ENCODE assay signal across 9 mouse cellular contexts in genomic region chrX:12126408-12127105, GRCm38 (mm10). TPM values are rescaled to one million over a fixed set of nuclear protein-coding genes. Genes with fewer than 3 reads are reported as not detected.
DNase-seq lines count a peak whose midpoint lies in the region; ATAC-seq lines count a peak whose summit lies in the region.
"Had no signal": no experiment of that assay in that cellular context is flagged by ENCODE, and none has a peak within 500 bp of the region (broad histone marks: within the 10 kb centered on the region; RNA-seq: fewer than 3 reads in every experiment).

No protein-coding gene starts in this region.

- no peaks in the 10 kb centered on the region for H3K9me3 ChIP-seq in lung, embryonic 16.5 days (ENCODE audit: control insufficient read depth, low read length)
- no peaks in the 10 kb centered on the region for H3K9me3 ChIP-seq in forebrain, embryonic 13.5 days (replicated peaks)
- no peaks in the 10 kb centered on the region for H3K9me3 ChIP-seq in limb, embryonic 15.5 days
- no peaks in the 10 kb centered on the region for H3K9me3 ChIP-seq in stomach, embryonic 15.5 days

- H3K9ac ChIP-seq in lung, embryonic 16.5 days (ENCODE audit: low read length) = peak overlapping the region; percentile 78
- H3K9ac ChIP-seq in forebrain, embryonic 13.5 days = peak overlapping the region; percentile 84
- no peak overlapping the region for H3K9ac ChIP-seq in limb, embryonic 15.5 days
- no peak overlapping the region; the same call in 1 of the 2 replicates for H3K9ac ChIP-seq in stomach, embryonic 15.5 days

- 0 out of 2 replicates have a peak overlapping the region, but pooled peaks have one; percentile 91 for H3K27ac ChIP-seq in lung, embryonic 16.5 days (ENCODE audit: low read length)
- H3K27ac ChIP-seq in forebrain, embryonic 13.5 days = no peak overlapping the region
- no peak overlapping the region; the same call in 1 of the 2 replicates for H3K27ac ChIP-seq in limb, embryonic 15.5 days
- peak overlapping the region; percentile 86; the same call in 1 of the 2 replicates for H3K27ac ChIP-seq in stomach, embryonic 15.5 days

- 9% methylated on average over 21 of the region's 22 CpGs for WGBS in lung, embryonic 16.5 days
- 6% methylated on average over 21 of the region's 22 CpGs for WGBS in forebrain, embryonic 13.5 days
- 10% methylated on average over 21 of the region's 22 CpGs for WGBS in limb, embryonic 15.5 days
- WGBS in stomach, embryonic 15.5 days = 18% methylated on average over 22 of the region's 22 CpGs

- H3K36me3 ChIP-seq in lung, embryonic 16.5 days (ENCODE audit: control insufficient read depth, insufficient read depth, low read length) = no peaks in the 10 kb centered on the region
- H3K36me3 ChIP-seq in forebrain, embryonic 13.5 days (ENCODE audit: poor library complexity, severe bottlenecking) = no peaks in the 10 kb centered on the region
- H3K36me3 ChIP-seq in limb, embryonic 15.5 days = no peaks in the 10 kb centered on the region
- no peaks in the 10 kb centered on the region for H3K36me3 ChIP-seq in stomach, embryonic 15.5 days

- peaks cover 47% of the 10 kb centered on the region for H3K27me3 ChIP-seq in lung, embryonic 16.5 days (ENCODE audit: control insufficient read depth, insufficient read depth, low read depth, low read length)
- peaks cover 72% of the 10 kb centered on the region for H3K27me3 ChIP-seq in forebrain, embryonic 13.5 days
- peaks cover 63% of the 10 kb centered on the region for H3K27me3 ChIP-seq in limb, embryonic 15.5 days
- H3K27me3 ChIP-seq in stomach, embryonic 15.5 days (replicated peaks) = peaks cover 46% of the 10 kb centered on the region

- H3K4me2 ChIP-seq in lung, embryonic 16.5 days (ENCODE audit: low read depth, low read length) = peak overlapping the region; percentile 60
- peak overlapping the region; percentile 65 for H3K4me2 ChIP-seq in forebrain, embryonic 13.5 days
- H3K4me2 ChIP-seq in limb, embryonic 15.5 days = peak overlapping the region; percentile 57
- peak overlapping the region; percentile 60 for H3K4me2 ChIP-seq in stomach, embryonic 15.5 days

- peak overlapping the region; percentile 66 for H3K4me3 ChIP-seq in lung, embryonic 16.5 days (ENCODE audit: low read length)
- peak overlapping the region; percentile 60 for H3K4me3 ChIP-seq in forebrain, embryonic 13.5 days
- H3K4me3 ChIP-seq in limb, embryonic 15.5 days = peak overlapping the region; percentile 56
- H3K4me3 ChIP-seq in stomach, embryonic 15.5 days (replicated peaks) = peak overlapping the region; percentile 58

- DNase-seq in lung, postnatal 4 days = no peak
- DNase-seq in testis, postnatal 10 days (ENCODE audit: low spot score) = no peak
- no peak for DNase-seq in gastrocnemius, postnatal 14 days
- DNase-seq in right cerebral cortex, postnatal 4 days = no peak
- DNase-seq: cerebellum, postnatal 14 days had no signal

- intact Hi-C loops in gastrocnemius, postnatal 14 days (cut with DNase I; ENCODE audit: low total_unique reads) = no loop called here

- ATAC-seq in lung, embryonic 16.5 days (ENCODE audit: low read depth) = no peak
- ATAC-seq in forebrain, embryonic 13.5 days = no peak; the same call in 1 of the 2 replicates
- no peak for ATAC-seq in limb, embryonic 15.5 days (ENCODE audit: insufficient number of reproducible peaks, low FRiP score, low TSS enrichment, low read depth)
- ATAC-seq in stomach, embryonic 15.5 days (ENCODE audit: insufficient read depth, low FRiP score, low read depth) = no peak

- peaks cover 37% of the 10 kb centered on the region for H3K4me1 ChIP-seq in lung, embryonic 16.5 days (replicated peaks; ENCODE audit: control insufficient read depth, insufficient read depth, low read length)
- H3K4me1 ChIP-seq in forebrain, embryonic 13.5 days = peaks cover 58% of the 10 kb centered on the region
- peaks cover 40% of the 10 kb centered on the region for H3K4me1 ChIP-seq in limb, embryonic 15.5 days
- H3K4me1 ChIP-seq in stomach, embryonic 15.5 days = peaks cover 11% of the 10 kb centered on the region

RNA-seq across cellular contexts. Expression of gene Bcor, which starts 33.6 kb away (rescaled TPM):
- 18.5 and 19.7 TPM in 2 replicates for polyA plus RNA-seq in lung, embryonic 16.5 days (2015; fragmentation: Nextera tagmentation; extraction: Ambion mirVana)
- 16.2 and 18.8 TPM in 2 replicates for polyA plus RNA-seq in forebrain, embryonic 13.5 days (2015; fragmentation: Nextera tagmentation; extraction: Ambion mirVana)
- 12.5 and 12.8 TPM in 2 replicates for polyA plus RNA-seq in limb, embryonic 15.5 days (2015; fragmentation: Nextera tagmentation; extraction: Ambion mirVana)
- polyA plus RNA-seq in stomach, embryonic 15.5 days (2015; fragmentation: Nextera tagmentation; extraction: Ambion mirVana) = 13.1 and 14.0 TPM in 2 replicates
- total RNA-seq in gastrocnemius, postnatal 14 days (2021) = 10 to 100 TPM; 14.7 to 20.1 TPM

Comparison
In these comparisons a context has a peak if more than half of its experiments do, and no peak if none do; other contexts are left out.
1. H3K27ac ChIP-seq: peak in lung, embryonic 16.5 days (single experiment) and stomach, embryonic 15.5 days (single experiment); none in forebrain, embryonic 13.5 days (single experiment) and limb, embryonic 15.5 days (single experiment).
2. H3K9ac ChIP-seq: peak in lung, embryonic 16.5 days (single experiment) and forebrain, embryonic 13.5 days (single experiment); none in limb, embryonic 15.5 days (single experiment) and stomach, embryonic 15.5 days (single experiment).
3. Peak in every context shown above with its lines, with median percentiles within 50 percentile points of each other: H3K4me2 ChIP-seq and H3K4me3 ChIP-seq.